Mouse (Mus musculus) kidney, adult 2 months (tissue): ENCODE measurements around the gene Klre1. TPM values are rescaled to one million over a fixed set of nuclear protein-coding genes. Genes with fewer than 3 reads are reported as not detected.
A peak's percentile ranks its signal among the peaks of the same experiment; 100 is the strongest.

Experiments
- DNase-seq: peaks from one replicate; pipeline ENCODE4 v3.0.0; 2021
- H3K27ac ChIP-seq: fragments of 200-500 bp; 2 replicates; pipeline ENCODE4 v1.5.1; 2012; ENCODE audit warnings: low read depth, low read length, control low read depth, inconsistent platforms; ENCODE audit not compliant: insufficient read depth
- H3K27me3 ChIP-seq: fragments of 200-500 bp; replicated peaks from 2 replicates; pipeline ENCODE4 v1.6.1; 2012; ENCODE audit warnings: mild to moderate bottlenecking, moderate library complexity, low read length, inconsistent platforms; ENCODE audit not compliant: control insufficient read depth, insufficient read depth
- H3K36me3 ChIP-seq: fragments of 200-500 bp; 2 replicates; pipeline ENCODE4 v1.6.1; 2012; ENCODE audit warnings: mild to moderate bottlenecking, moderate library complexity, low read length, inconsistent platforms; ENCODE audit not compliant: control insufficient read depth, insufficient read depth
- H3K4me1 ChIP-seq: fragments of 200-500 bp; 2 replicates; pipeline ENCODE4 v1.6.1; 2011; ENCODE audit warnings: low read length; ENCODE audit not compliant: control insufficient read depth, insufficient read depth
- H3K4me3 ChIP-seq: fragments of 200-500 bp; 2 replicates; pipeline ENCODE4 v1.5.1; 2011; ENCODE audit warnings: mild to moderate bottlenecking, low read depth, low read length, control low read depth; ENCODE audit not compliant: insufficient read depth
- CTCF ChIP-seq: fragments of 200-500 bp; conservative IDR thresholded peaks from 2 replicates; pipeline ENCODE4 v1.5.1; 2011; ENCODE audit warnings: low read depth, mild to moderate bottlenecking, control low read depth, low read length, moderate library complexity, mixed read lengths; ENCODE audit not compliant: insufficient read depth, insufficient read length
- POLR2A ChIP-seq: fragments of 200-500 bp; IDR thresholded peaks from one replicate; pipeline ENCODE4 v1.6.1; 2011; ENCODE audit warnings: low read depth, low read length, control low read depth
- WGBS: fragments of 180-500 bp; shearing (Covaris S2); methylation state at CpG from one replicate; pipeline ENCODE4 v1.1.7; 2018; 5-methylcytosine and 5-hydroxymethylcytosine counted together
- polyA plus RNA-seq: library from polyadenylated mRNA; depleted of rRNA; stranded (reverse); fragments of >200 nt; gene quantifications from 2 replicates; pipeline ENCODE4 v1.2.3, GENCODE M21; 2012; rRNA removed

Klre1 gene
- 0.30 TPM in 1 of 2 replicates, not detected in the other for polyA plus RNA-seq

DNA sequence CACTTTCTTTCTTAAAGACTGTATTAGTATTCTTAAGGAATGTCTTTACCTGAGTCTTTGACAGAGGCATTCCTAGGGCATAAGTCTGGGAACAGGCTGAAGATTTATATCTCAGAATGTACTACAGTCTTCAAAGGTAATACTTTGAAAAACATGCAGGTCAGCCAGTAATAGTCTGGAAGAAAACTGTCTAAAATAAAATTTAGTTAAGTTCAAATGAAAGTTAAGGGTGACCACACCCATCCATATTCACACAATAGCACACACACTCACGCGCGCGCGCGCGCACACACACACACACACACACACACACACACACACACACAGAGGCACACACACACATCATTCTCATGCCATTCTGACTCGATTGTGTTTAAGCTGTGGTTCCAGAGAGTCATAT lies at the start of gene Klre1:
Gene Klre1 (plus strand): TSS at position 301 of the 400 bp plus-strand sequence.
- no peak for TF ChIP-seq POLR2A
- no peak for TF ChIP-seq CTCF
- Histone ChIP-seq H3K27me3 (no peaks in the 10 kb centered on the region), H3K4me1 (no peaks in the 10 kb centered on the region), H3K27ac (no peak within 1 kb of the TSS), H3K36me3 (no peaks in the 10 kb centered on the region), H3K4me3 (no peak within 1 kb of the TSS)
- DNase-seq, result no peak
- 91% methylated on average over 8 of the region's 8 CpGs for WGBS

- Histone ChIP-seq H3K4me3 (no peak overlapping the region), H3K4me1 (peaks cover 40% of the 10 kb centered on the region), H3K27me3 (no peaks in the 10 kb centered on the region), H3K27ac (peak overlapping the region; percentile 95), H3K36me3 (no peaks in the 10 kb centered on the region)
- 55% methylated on average over 1 of the region's 1 CpGs for WGBS
- TF ChIP-seq CTCF (no peak), POLR2A (no peak)
- no peak for DNase-seq
Observed at GRCm38 (mm10) chr6:129529605-129530004, 48.1 kb upstream of the Klre1 start.

DNA sequence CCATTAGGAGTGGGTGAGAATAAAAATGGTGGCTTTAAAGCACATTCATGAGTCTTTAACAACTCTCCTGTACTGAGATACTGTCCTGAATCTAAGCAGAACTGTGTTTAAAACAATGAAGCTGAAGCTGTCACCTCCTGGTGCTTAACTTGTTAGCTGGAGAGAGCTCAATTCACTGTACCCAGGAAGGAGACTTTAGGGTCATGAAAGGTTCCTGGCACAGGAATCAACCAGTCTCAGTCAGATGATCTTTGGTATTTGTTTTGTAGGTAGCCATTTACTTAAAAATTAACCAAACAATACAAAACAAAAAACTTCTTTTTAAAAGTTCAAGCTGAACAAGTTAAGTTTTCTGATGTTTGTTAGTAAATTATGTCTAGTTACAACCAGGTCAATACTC lies 47.4 kb upstream of the Klre1 start:
- Histone ChIP-seq H3K27ac (peak overlapping the region; percentile 95), H3K27me3 (no peaks in the 10 kb centered on the region), H3K4me1 (peaks cover 40% of the 10 kb centered on the region), H3K36me3 (peaks cover under 1% of the 10 kb centered on the region; the same call in 1 of the 2 replicates), H3K4me3 (no peak overlapping the region)
- no peak for TF ChIP-seq POLR2A
- no peak for TF ChIP-seq CTCF
- peak; percentile 92 for DNase-seq

DNA sequence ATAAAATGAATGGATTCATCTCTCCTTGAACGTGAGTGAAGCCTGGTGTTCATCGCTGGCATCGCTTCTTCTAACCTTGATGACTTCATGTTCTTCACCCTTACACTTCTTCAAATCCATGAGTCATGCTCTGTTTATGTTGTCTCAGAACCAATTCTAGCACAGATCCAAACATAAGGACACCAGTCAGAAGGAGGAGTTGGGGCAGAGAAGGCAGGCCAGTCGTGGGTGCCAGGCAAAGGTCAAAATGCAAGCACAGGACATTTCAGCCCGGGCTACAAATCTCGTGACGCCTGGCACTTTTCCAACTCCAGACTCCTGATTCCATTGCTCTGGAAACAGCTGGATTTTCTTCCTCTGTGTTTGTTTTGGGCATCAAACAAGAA lies 45.2 kb upstream of the Klre1 start:
- 7% methylated on average over 7 of the region's 7 CpGs for WGBS
- Histone ChIP-seq H3K4me3 (peak overlapping the region; percentile 23), H3K36me3 (peaks cover 9% of the 10 kb centered on the region; the same call in 1 of the 2 replicates), H3K27ac (peak overlapping the region; percentile 100), H3K4me1 (peaks cover 37% of the 10 kb centered on the region), H3K27me3 (no peaks in the 10 kb centered on the region)
- DNase-seq, result peak; percentile 98
- TF ChIP-seq CTCF (no peak), POLR2A (no peak)

GRCm38 (mm10) chr6:129532942-129533860 lies 44.5 kb upstream of the Klre1 start, which contains the start of gene Gabarapl1:
Gene Gabarapl1 (plus strand): TSS chr6:129533160.
- H3K36me3 ChIP-seq, result peaks cover 12% of the 10 kb centered on the region
- DNase-seq, result peak; percentile 97
- TF ChIP-seq POLR2A (peak; percentile 48), CTCF (no peak)
- H3K27ac ChIP-seq, result peak within 1 kb of the TSS; percentile 100
- H3K4me3 ChIP-seq, result peak within 1 kb of the TSS; percentile 79
- peaks cover 37% of the 10 kb centered on the region for H3K4me1 ChIP-seq
- H3K27me3 ChIP-seq, result no peaks in the 10 kb centered on the region
- WGBS, result under 1% methylated on average over 55 of the region's 55 CpGs

DNA sequence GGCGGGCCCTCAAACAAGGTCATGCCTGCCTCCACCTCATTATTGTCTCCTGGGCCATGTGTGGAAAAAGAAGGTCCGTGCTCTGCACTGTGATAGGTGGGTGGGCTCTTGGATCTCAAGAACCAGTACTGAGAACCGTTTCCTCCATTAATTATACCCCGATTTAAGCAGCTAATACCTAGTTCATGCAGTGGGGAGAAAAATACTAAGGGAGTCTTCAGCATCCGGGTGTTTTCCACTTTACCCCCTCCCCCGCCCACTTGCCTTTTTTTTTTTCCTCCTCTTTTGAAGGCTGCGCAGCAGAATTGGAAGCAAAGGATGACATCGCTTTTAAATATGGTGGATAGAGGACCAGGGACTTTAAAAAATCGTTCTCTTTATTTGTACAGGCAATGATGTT lies 43.6 kb upstream of the Klre1 start:
- Histone ChIP-seq H3K36me3 (peaks cover 19% of the 10 kb centered on the region), H3K4me3 (peak overlapping the region; percentile 79), H3K4me1 (peaks cover 32% of the 10 kb centered on the region), H3K27me3 (no peaks in the 10 kb centered on the region), H3K27ac (peak overlapping the region; percentile 100)
- peak; percentile 37 for DNase-seq
- WGBS, result 2% methylated on average over 9 of the region's 9 CpGs
- no peak for TF ChIP-seq POLR2A
- no peak for TF ChIP-seq CTCF

- H3K4me3 ChIP-seq, result peak overlapping the region; percentile 79
- 25% methylated on average over 4 of the region's 4 CpGs for WGBS
- H3K36me3 ChIP-seq, result peaks cover 25% of the 10 kb centered on the region
- peaks cover 26% of the 10 kb centered on the region for H3K4me1 ChIP-seq
- H3K27me3 ChIP-seq, result no peaks in the 10 kb centered on the region
- TF ChIP-seq POLR2A (no peak), CTCF (no peak)
- peak; percentile 85 for DNase-seq
- H3K27ac ChIP-seq, result peak overlapping the region; percentile 100
Observed at GRCm38 (mm10) chr6:129534627-129535190, 43.0 kb upstream of the Klre1 start.
